Mouse (Mus musculus) forebrain, embryonic 14.5 days (tissue): Measurements from ENCODE around the gene Tcp10a. TPM values are rescaled to one million over a fixed set of nuclear protein-coding genes. Genes with fewer than 3 reads are reported as not detected.
A peak's percentile ranks its signal among the peaks of the same experiment; 100 is the strongest.
"Not testable (repeated sequence)": the region's sequence is repeated elsewhere in the genome, so short reads cannot be mapped to it uniquely, and the experiment has no call there.

Experiments used
- ATAC-seq: fragments of 200-750 bp; cut with Nextera tagmentation; 2 replicates; pipeline ENCODE4 v1.8.0; 2017; ENCODE audit warnings: mild to moderate bottlenecking, moderate library complexity
- DNase-seq: peaks from one replicate; pipeline ENCODE4 v3.0.0-alpha.2; 2015; ENCODE audit warnings: low spot score
- H3K27ac ChIP-seq: fragments of 300-500 bp; sonication (generic); 2 replicates; pipeline ENCODE4 v1.5.1; 2014; ENCODE audit warnings: low read depth, mild to moderate bottlenecking, control low read depth, low read length, moderate library complexity
- H3K27me3 ChIP-seq: fragments of 300-500 bp; sonication (generic); replicated peaks from 2 replicates; pipeline ENCODE4 v1.6.1; 2014; ENCODE audit warnings: low read length, control low read depth, mixed read lengths; ENCODE audit not compliant: control insufficient read depth, insufficient read depth
- H3K36me3 ChIP-seq: fragments of 300-500 bp; sonication (generic); 2 replicates; pipeline ENCODE4 v1.6.1; 2014; ENCODE audit warnings: low read length, control low read depth; ENCODE audit not compliant: control insufficient read depth, insufficient read depth
- H3K4me1 ChIP-seq: fragments of 300-500 bp; sonication (generic); 2 replicates; pipeline ENCODE4 v1.6.1; 2014; ENCODE audit warnings: antibody characterized with exemption, low read length, control low read depth; ENCODE audit not compliant: control insufficient read depth, insufficient read depth
- H3K4me2 ChIP-seq: fragments of 300-500 bp; sonication (generic); 2 replicates; pipeline ENCODE4 v1.6.1; 2014; ENCODE audit warnings: mild to moderate bottlenecking, control low read depth, low read length
- H3K4me3 ChIP-seq: fragments of 300-500 bp; sonication (generic); 2 replicates; pipeline ENCODE4 v1.5.1; 2014; ENCODE audit warnings: low read depth, low read length, control low read depth
- H3K9ac ChIP-seq: fragments of 300-500 bp; sonication (generic); 2 replicates; pipeline ENCODE4 v1.6.1; 2014; ENCODE audit warnings: mild to moderate bottlenecking, low read length, control low read depth, moderate library complexity
- H3K9me3 ChIP-seq: fragments of 300-500 bp; sonication (generic); replicated peaks from 2 replicates; pipeline ENCODE4 v1.6.1; 2016; ENCODE audit warnings: low read length, control low read depth, mixed read lengths; ENCODE audit not compliant: control insufficient read depth
- WGBS: fragments of 180-500 bp; shearing (Covaris S2); extraction: QIAGEN DNeasy Blood & Tissue Kit; methylation state at CpG from one replicate; pipeline ENCODE4 v1.1.7; 2014; 5-methylcytosine and 5-hydroxymethylcytosine counted together
- polyA plus RNA-seq: library from polyadenylated mRNA; unstranded; fragments of >200 nt; fragmentation: Nextera tagmentation; extraction: Ambion mirVana; gene quantifications from 2 replicates; pipeline ENCODE4 v1.2.1, GENCODE M21; 2014

Gene Tcp10a
- not detected in 2 replicates for polyA plus RNA-seq

- H3K9me3 ChIP-seq, H3K27me3 ChIP-seq, H3K9ac ChIP-seq, H3K4me3 ChIP-seq, H3K4me1 ChIP-seq, H3K36me3 ChIP-seq, ATAC-seq, H3K27ac ChIP-seq, DNase-seq, H3K4me2 ChIP-seq: not testable (repeated sequence)
- 92% methylated on average over 3 of the region's 5 CpGs for WGBS
Measured at GRCm38 (mm10) chr17:7324346-7324745, at the start of gene Tcp10a. TSS of gene Tcp10a (plus strand) at chr17:7324646.

GRCm38 (mm10) chr17:7278702-7279242 is 45.7 kb upstream of the Tcp10a start:
- no peak overlapping the region for H3K4me3 ChIP-seq
- no peak overlapping the region for H3K9ac ChIP-seq
- H3K4me1 ChIP-seq = no peaks in the 10 kb centered on the region
- no peak for ATAC-seq
- WGBS = 82% methylated on average over 15 of the region's 15 CpGs
- no peak overlapping the region for H3K4me2 ChIP-seq
- peaks cover 30% of the 10 kb centered on the region for H3K36me3 ChIP-seq
- no peaks in the 10 kb centered on the region for H3K9me3 ChIP-seq
- H3K27ac ChIP-seq = peak overlapping the region; percentile 39; the same call in 1 of the 2 replicates
- DNase-seq = peak; percentile 46
- H3K27me3 ChIP-seq = no peaks in the 10 kb centered on the region

- Histone ChIP-seq H3K27me3 (no peaks in the 10 kb centered on the region), H3K4me1 (no peaks in the 10 kb centered on the region), H3K4me3 (no peak overlapping the region), H3K27ac (0 out of 2 replicates have a peak overlapping the region, but pooled peaks have one; percentile 39), H3K9me3 (no peaks in the 10 kb centered on the region), H3K4me2 (no peak overlapping the region), H3K9ac (no peak overlapping the region), H3K36me3 (peaks cover 31% of the 10 kb centered on the region)
- 89% methylated on average over 9 of the region's 9 CpGs for WGBS
- ATAC-seq (no peak), DNase-seq (no peak)
Measured at GRCm38 (mm10) chr17:7279251-7279650, 45.2 kb upstream of the Tcp10a start.

- DNase-seq = peak; percentile 52
- 84% methylated on average over 8 of the region's 8 CpGs for WGBS
- H3K4me1 ChIP-seq = no peaks in the 10 kb centered on the region
- H3K36me3 ChIP-seq = peaks cover 21% of the 10 kb centered on the region
- H3K9ac ChIP-seq = no peak overlapping the region
- H3K4me2 ChIP-seq = no peak overlapping the region
- H3K27ac ChIP-seq = peak overlapping the region; percentile 5; the same call in 1 of the 2 replicates
- H3K4me3 ChIP-seq = no peak overlapping the region
- no peak for ATAC-seq
- H3K27me3 ChIP-seq = no peaks in the 10 kb centered on the region
- no peaks in the 10 kb centered on the region for H3K9me3 ChIP-seq
Measured at GRCm38 (mm10) chr17:7284297-7284910, 40.0 kb upstream of the Tcp10a start.

- H3K9ac ChIP-seq = no peak overlapping the region
- WGBS = 90% methylated on average over 12 of the region's 12 CpGs
- H3K36me3 ChIP-seq = peaks cover 21% of the 10 kb centered on the region
- ATAC-seq (no peak), DNase-seq (no peak)
- H3K27ac ChIP-seq = no peak overlapping the region
- H3K4me2 ChIP-seq = no peak overlapping the region
- H3K27me3 ChIP-seq = no peaks in the 10 kb centered on the region
- no peaks in the 10 kb centered on the region for H3K9me3 ChIP-seq
- no peak overlapping the region for H3K4me3 ChIP-seq
- H3K4me1 ChIP-seq = no peaks in the 10 kb centered on the region
Measured at GRCm38 (mm10) chr17:7285292-7285691, 39.2 kb upstream of the Tcp10a start.

GRCm38 (mm10) chr17:7286422-7287050 is 37.9 kb upstream of the Tcp10a start:
- Histone ChIP-seq H3K4me3 (no peak overlapping the region), H3K36me3 (peaks cover 23% of the 10 kb centered on the region), H3K9ac (no peak overlapping the region), H3K4me1 (no peaks in the 10 kb centered on the region), H3K27ac (peak overlapping the region; percentile 78), H3K9me3 (no peaks in the 10 kb centered on the region), H3K4me2 (no peak overlapping the region), H3K27me3 (no peaks in the 10 kb centered on the region)
- 64% methylated on average over 12 of the region's 12 CpGs for WGBS
- peak; percentile 58 for DNase-seq
- ATAC-seq = peak; percentile 64; the same call in 1 of the 2 replicates

GRCm38 (mm10) chr17:7292012-7292684 is 32.3 kb upstream of the Tcp10a start:
- Histone ChIP-seq H3K4me3 (no peak overlapping the region), H3K4me1 (peaks cover 4% of the 10 kb centered on the region), H3K27ac (peak overlapping the region; percentile 35; the same call in 1 of the 2 replicates), H3K9ac (no peak overlapping the region), H3K9me3 (no peaks in the 10 kb centered on the region), H3K36me3 (0 out of 2 replicates have a peak, but pooled peaks cover 10% of the 10 kb centered on the region), H3K4me2 (no peak overlapping the region), H3K27me3 (no peaks in the 10 kb centered on the region)
- ATAC-seq = peak; percentile 93
- peak; percentile 80 for DNase-seq
- 54% methylated on average over 11 of the region's 11 CpGs for WGBS

- not testable (repeated sequence) for H3K9me3 ChIP-seq, H3K4me1 ChIP-seq, H3K27ac ChIP-seq, H3K27me3 ChIP-seq, DNase-seq, H3K4me3 ChIP-seq, H3K9ac ChIP-seq, H3K36me3 ChIP-seq, H3K4me2 ChIP-seq
- WGBS = 64% methylated on average over 8 of the region's 8 CpGs
- peak; percentile 94 for ATAC-seq
Measured at GRCm38 (mm10) chr17:7306278-7307196, 17.9 kb upstream of the Tcp10a start.
